Mouse (Mus musculus) adrenal gland (tissue): Measurements from ENCODE around the gene Ifna6.

Experiments used
- intact Hi-C: fragments of 180-260 bp; cut with DNase I; formaldehyde crosslinking; loops from one replicate; pipeline ENCODE4 v1.15.1; 2025

The Ifna6 gene

DNA sequence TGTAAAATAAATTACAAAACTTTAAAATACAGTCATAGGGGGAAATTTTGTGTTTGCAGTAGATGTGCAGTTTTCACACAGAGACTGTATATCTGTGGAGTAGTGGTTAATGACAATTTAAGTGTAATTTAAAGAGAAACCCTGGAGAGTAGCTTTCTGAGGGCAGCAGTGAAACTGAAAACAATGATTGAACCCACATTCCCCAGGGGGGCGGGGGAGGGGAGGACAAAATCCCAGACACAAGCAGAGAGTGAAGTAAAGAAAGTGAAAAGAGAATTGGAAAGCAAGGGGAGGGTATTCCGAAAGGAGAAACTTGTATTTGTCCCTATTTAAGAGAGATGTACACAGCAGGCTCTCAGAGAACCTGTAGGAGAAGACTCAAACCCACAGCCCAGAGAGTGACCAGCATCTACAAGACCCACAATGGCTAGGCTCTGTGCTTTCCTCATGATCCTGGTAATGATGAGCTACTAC, 14.3 kb downstream of the Ifna6 start, which contains the start of gene Ifna4:
Gene Ifna4, plus strand, starts transcription at position 424 of the 474 bp plus-strand sequence.
- intact Hi-C loops, result no loop called here

DNA sequence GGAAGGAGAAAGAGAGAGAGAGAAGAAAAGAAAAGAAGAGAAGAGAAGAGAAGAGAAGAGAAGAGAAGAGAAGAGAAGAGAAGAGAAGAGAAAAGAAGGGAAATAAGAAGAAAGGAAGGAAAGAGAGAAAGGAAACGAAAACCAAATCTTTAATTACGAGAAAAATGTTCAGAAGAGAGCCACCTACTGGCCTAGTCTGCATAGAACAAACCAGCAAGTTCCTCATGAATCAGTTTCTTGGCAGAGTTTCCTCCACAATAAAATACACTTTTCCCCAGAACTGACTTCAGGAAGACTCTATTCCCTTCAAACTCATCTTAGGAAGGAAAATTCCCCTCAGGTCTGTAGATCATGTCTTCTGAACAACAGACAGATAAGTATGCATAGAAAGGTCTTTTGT, 18.1 kb downstream of the Ifna6 start:
- intact Hi-C loops, result no loop called here

DNA sequence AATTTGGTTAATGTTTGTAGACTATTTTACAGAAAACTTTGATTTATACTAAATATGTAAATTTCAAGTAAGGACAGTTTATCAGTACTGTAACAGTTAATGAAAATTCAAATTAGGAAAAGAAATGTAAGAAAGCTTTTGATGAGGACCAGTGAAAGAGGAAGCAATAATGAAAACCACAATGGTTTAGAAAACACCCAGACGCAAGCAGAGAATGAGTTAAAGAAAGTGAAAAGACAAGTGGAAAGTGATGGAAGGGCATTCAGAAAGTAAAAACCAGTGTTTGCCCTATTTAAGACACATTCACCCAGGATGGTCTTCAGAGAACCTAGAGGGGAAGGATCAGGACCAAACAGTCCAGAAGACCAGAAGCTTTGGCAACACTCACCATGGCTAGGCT, 22.5 kb downstream of the Ifna6 start, which contains the start of gene Ifna1:
Gene Ifna1, plus strand, starts transcription at position 390 of the 400 bp plus-strand sequence.
- intact Hi-C loops, result no loop called here

DNA sequence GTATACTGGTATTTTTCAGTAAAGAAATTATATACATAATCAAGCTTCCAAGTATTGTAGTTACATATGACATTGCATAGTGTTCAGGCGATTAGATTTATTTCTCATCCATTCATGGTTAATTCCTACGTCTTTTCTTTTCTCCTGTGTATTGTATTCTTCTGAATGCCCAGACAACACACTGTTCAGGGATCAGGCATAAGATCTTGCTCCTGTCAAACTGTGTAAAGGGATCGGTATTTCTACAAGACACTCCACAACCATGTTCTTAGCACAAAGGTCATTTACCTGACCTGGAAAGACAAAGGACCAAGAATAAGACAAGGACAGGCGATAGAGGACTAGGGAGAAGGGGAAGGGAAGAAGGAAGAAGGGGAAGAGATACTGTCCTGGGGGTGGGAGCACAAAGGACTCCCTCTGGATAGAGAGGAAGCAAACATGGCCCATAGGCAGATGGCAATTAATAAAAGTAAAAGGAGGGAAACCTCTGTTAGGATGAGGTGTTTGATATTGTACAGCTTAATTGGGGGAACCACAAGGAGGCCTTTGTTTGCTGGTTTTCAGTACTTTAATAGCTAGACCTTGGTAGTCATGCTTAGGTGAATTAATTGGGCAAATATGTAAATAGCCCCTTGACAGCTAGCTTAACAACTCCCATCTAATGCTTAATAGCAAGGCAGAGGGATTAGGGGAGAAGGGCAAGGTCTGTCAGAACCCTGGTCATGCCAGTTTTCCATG, 24.0 kb downstream of the Ifna6 start:
- intact Hi-C loops, result no loop called here

DNA sequence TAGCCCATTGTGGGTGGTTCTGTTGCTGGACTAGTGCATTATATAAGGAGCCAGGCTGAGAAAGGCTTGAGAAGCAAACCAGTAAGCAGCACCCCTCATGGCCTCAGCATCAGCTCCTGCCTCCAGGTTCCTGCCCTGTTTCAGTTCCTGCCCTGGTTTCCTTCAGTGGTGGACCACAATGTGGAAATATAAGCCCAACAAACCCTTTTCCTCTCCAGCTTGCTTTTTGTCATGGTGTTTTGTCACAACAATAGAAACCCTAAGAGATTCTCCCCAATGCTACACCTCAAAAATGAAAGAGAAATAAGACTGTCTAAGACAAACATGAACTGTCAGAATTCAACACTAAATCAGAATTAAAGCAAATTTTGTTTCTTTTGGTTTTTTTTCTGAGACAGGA, 32.0 kb downstream of the Ifna6 start:
- intact Hi-C loops, result no loop called here

DNA sequence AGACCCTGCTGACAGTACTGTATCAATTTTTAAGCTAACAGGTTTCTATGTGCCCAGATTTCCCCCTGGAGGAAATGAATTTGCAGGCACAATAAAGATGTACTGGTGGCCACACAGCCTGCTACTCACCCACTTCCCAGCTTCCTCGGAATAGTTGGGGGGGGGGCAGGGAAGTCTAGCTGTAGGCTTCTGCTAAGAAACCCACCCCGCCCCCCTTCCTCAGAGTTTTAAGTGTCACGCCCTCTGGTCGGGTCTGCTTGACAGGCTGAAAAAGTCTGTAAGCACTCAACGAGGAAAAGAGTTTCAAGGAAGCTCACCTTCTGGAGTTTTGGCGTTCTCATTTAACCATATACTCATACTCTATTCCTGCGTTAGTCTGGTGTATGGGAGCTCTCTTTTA, 36.1 kb downstream of the Ifna6 start:
- intact Hi-C loops, result no loop called here

DNA sequence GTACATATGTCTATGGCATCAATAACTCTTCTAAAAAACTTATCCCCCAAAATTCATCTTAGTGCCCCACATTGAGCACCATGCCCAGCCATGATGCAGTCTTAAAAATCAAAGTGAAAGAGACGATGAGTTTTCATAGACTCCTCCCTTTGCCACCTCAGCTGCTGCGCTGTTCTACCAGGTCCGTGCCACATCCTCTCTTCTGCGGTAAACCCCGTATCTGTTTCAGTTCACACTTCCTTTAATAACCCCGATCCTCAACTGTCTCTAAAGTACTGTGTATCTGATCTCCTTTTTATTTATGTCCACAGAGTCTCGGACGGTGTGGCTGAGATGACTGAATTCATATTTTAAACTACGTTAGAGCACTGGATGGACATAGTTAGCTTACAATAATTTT, 37.4 kb downstream of the Ifna6 start:
- intact Hi-C loops, result no loop called here

DNA sequence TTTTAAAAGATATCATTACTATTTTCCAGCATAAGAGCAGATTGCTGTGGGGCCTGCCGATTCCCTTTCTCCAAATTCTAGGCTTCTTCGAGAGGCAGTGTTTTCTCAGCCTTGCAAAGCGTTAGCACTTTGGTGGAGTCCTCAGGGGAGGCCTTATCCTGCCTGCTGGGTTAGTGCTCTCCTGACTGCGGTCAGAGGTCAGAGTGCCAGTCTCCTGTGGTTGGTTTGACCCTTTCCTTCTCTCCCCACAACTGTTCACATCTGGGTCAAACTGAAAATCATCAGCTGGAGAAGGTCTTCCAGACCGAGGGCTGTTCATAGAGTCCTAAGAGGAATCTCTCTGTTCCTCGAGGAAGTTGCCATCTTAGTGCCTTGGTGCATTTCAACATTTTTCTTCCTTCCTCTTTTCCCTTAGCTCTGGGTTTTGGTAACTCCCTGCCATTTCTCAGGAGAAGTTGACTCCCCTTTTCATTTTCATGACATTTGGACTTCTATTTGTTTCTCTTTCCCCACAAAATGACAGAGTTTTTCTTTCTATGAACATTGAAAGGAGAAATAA, 37.9 kb downstream of the Ifna6 start:
- intact Hi-C loops, result no loop called here

DNA sequence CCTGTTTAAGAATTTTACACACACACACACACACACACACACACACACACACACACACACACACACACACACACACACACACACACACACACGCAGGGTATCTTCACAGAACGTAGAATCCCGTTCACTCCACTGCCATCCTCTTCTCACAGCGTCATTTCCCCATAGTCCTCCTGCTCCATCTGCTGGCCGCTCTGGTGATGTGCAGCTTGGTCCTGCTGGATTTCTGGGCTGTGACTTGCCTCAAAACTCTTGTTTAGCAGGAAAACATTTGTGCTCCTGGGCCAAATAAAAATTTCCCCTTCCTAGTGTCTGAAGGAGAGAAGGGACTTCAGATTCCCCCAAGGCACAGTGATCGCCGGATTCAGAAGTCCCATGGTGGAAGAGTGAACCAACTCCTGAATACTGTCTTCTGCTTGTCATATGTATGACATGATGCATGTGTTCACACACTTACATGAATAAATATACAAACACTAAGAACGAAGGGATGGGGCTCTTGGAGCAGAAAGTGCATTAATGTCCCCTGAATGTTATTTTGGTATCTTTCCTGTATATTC, 40.2 kb downstream of the Ifna6 start:
- intact Hi-C loops, result no loop called here

DNA sequence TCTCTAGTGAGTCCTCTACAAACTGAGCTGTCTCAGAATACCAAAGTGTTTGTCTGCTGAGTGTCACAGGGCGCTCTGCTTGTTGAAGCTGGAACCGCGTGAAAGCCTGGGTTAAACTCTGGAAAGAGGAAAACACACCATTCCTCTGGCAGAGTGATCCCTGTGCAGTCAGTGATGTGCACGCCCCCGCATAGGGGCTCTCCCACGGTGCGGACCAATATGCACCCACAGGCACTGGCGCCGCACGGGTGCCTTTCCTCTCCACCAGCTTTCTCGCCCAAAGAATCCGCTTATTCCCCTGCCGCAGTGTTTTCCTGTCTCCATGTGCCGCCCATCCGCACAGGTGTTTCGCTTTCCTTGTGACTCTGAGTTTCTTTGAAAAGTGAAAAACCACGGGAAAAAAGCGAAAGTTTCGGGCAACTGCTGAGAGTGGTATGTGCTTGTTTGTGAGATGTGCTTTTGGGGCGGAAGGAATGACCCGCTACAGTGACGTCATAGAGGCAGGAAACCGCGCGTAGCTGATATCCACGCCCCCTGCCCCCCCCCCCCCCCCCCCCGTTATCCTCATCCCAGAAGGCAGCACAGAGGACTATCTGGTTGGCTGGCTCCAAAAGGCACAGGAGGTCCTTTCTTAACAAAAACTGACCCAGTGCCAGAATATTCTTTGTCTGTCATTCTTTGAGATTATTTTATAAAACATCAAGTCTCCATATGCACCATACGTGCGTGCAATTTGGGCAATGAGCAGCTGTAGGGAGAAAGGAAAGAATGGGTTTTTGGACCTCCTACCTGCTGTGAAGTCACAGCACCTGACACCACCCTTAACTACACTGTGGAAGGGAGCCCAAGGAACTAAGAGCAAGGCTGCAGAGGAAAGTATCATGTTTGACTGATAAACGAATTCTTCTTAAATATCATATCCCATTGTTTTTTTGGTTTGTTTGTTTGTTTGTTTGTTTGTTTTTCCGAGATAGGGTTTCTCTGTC, 41.0 kb downstream of the Ifna6 start:
- intact Hi-C loops, result no loop called here

DNA sequence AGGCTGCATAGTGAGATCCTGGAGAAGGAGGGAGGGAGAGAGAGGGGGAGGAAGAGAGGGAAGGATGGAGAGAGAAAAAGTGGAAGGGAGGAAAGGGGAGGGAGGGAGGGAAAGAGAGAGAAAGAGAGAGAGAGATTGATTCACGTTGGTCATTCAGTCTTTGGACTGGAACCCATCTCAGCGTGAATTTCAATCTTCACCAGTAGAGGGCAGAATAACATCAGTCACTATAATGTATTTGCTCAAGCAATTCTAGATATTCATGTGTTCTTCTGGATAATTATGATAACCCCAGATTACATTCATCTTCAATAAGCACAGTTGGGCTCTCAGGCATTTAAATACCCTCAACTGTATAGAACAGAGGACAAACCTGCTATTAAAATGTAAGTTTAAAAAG, 45.5 kb downstream of the Ifna6 start:
- intact Hi-C loops, result loop anchor here (1.0 to 10.0 kb wide), 3 partner anchors 65 to 642 kb away; no protein-coding TSS in a partner anchor

DNA sequence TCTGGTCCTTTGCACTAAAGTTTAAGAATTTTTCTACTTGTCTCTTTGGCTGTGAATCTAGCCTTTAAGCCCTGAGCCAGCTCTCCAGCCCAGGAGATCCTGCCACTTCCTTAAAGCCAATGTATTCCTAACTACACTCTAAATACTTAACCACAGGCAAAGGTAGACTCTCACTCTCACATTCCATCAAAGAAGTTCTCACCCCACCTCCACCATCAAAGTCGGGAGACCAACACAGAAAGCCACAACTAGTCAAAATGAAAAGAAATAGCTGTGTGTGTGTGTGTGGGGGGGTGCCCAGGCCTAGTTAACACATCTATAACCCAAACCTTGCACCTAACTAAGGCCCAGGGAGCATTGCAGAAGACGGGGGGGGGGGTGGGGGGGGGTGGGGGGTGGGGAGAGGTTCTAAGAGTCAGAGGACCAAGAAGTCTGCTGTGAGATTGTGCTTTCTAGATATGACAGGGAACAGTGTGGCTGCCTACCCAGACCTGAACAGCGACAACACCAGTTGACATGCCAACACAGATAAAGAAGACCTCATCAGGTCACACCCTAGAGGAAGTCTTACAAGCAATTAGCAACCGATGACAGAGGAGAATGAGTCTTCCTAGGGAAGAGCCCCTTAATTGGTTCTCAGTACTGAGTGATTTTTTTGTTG, 48.3 kb downstream of the Ifna6 start:
- intact Hi-C loops, result loop anchor here (10.0 kb wide), 1 partner anchor 639 kb away; no protein-coding TSS in a partner anchor

DNA sequence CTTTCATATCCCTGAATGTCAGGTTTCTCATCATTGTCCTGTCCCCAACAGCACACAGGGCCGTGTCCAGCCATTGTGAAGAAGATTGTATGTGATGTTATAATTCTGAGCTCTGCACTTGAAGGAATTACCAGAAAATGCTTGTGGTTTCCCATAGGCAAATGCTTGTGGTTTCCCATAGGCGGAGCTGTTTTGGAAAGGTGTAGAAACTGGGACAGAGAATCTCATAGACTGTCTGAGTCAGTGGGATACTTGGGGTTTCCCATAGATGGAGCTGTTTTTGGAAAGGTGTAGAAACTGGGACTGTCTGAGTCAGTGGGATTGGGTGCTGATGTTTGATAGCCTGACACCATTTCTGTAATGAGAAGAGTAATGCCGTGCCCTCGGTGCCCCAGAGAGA, 49.3 kb downstream of the Ifna6 start:
- intact Hi-C loops, result loop anchor here (10.0 kb wide), 1 partner anchor 638 kb away; no protein-coding TSS in a partner anchor
